Mouse (Mus musculus) liver, adult 2 months (tissue): ENCODE measurements around the gene Klk4.

Experiments
- CTCF ChIP-seq: fragments of 200-500 bp; IDR thresholded peaks from 2 replicates; pipeline ENCODE4 v1.5.1; 2011; ENCODE audit warnings: low read depth, low read length, control low read depth
- POLR2A ChIP-seq: fragments of 200-500 bp; IDR thresholded peaks from 2 replicates; pipeline ENCODE4 v1.6.1; 2011; ENCODE audit warnings: low read length, control low read depth; ENCODE audit not compliant: insufficient read depth; ENCODE audit errors: extremely low read depth

GRCm38 (mm10) chr7:43921941-43922340 is 41.0 kb downstream of the Klk4 start:
- no peak for TF ChIP-seq POLR2A
- TF ChIP-seq CTCF, result no peak
